Comparison of ENCODE assay signal across 17 mouse cellular contexts in genomic region chr6:54278613-54279012, GRCm38 (mm10). TPM values are rescaled to one million over a fixed set of nuclear protein-coding genes. Genes with fewer than 3 reads are reported as not detected.
DNase-seq lines count a peak whose midpoint lies in the region; ATAC-seq and TF ChIP-seq lines count a peak whose summit lies in the region.
"Had no signal": no experiment of that assay in that cellular context is flagged by ENCODE, and none has a peak within 500 bp of the region (broad histone marks: within the 10 kb centered on the region; RNA-seq: fewer than 3 reads in every experiment).

No protein-coding gene starts in this region.

- H3K4me3 ChIP-seq in heart, embryonic 11.5 days (ENCODE audit: low read depth, low read length) = no peak overlapping the region
- no peak overlapping the region for H3K4me3 ChIP-seq in kidney, postnatal 0 days (replicated peaks; ENCODE audit: low read depth, low read length)
- H3K4me3 ChIP-seq: hindbrain, embryonic 13.5 days; limb, embryonic 12.5 days; neural tube, embryonic 13.5 days had no signal

- no peak for TF ChIP-seq CTCF in Patski (IDR thresholded peaks at IDR 0.05)
- no peak for TF ChIP-seq CTCF in kidney, postnatal 0 days (IDR thresholded peaks at IDR 0.05; ENCODE audit: low read depth)

- H3K36me3 ChIP-seq in heart, embryonic 11.5 days (ENCODE audit: control insufficient read depth, insufficient read depth, low read length) = no peaks in the 10 kb centered on the region
- H3K36me3 ChIP-seq in kidney, postnatal 0 days (ENCODE audit: insufficient read depth, low read length) = no peaks in the 10 kb centered on the region
- H3K36me3 ChIP-seq: hindbrain, embryonic 13.5 days; limb, embryonic 12.5 days; neural tube, embryonic 13.5 days had no signal

- H3K27me3 ChIP-seq in Patski = no peaks in the 10 kb centered on the region
- H3K27me3 ChIP-seq in heart, embryonic 11.5 days (ENCODE audit: control insufficient read depth, insufficient read depth, low read length) = no peaks in the 10 kb centered on the region
- no peaks in the 10 kb centered on the region for H3K27me3 ChIP-seq in kidney, postnatal 0 days (ENCODE audit: insufficient read depth, low read length)
- H3K27me3 ChIP-seq: CH12.LX; hindbrain, embryonic 13.5 days; neural tube, embryonic 13.5 days had no signal

- POLR2A ChIA-PET in Patski (lab: Charles Lee) = no interaction called here

- H3K9ac ChIP-seq in heart, embryonic 11.5 days (ENCODE audit: low read depth, low read length) = no peak overlapping the region
- H3K9ac ChIP-seq in kidney, postnatal 0 days (ENCODE audit: low read depth, low read length) = no peak overlapping the region
- H3K9ac ChIP-seq: hindbrain, embryonic 13.5 days; limb, embryonic 12.5 days; neural tube, embryonic 13.5 days had no signal

- H3K9me3 ChIP-seq in heart, embryonic 11.5 days (replicated peaks; ENCODE audit: control insufficient read depth, low read length) = no peaks in the 10 kb centered on the region
- no peaks in the 10 kb centered on the region for H3K9me3 ChIP-seq in kidney, postnatal 0 days (replicated peaks; ENCODE audit: low read length)
- H3K9me3 ChIP-seq: hindbrain, embryonic 13.5 days; limb, embryonic 12.5 days; neural tube, embryonic 13.5 days had no signal

- no peak for ATAC-seq in Patski
- no peak for ATAC-seq in heart, embryonic 11.5 days (replicated peaks; ENCODE audit: insufficient number of reproducible peaks, low FRiP score, low TSS enrichment)
- ATAC-seq in kidney, postnatal 0 days (replicated peaks; ENCODE audit: low FRiP score, low read depth) = no peak
- ATAC-seq: forebrain, embryonic 16.5 days; midbrain, embryonic 16.5 days had no signal

- in situ Hi-C loops in Patski (cut with MboI; ENCODE audit: low pct_unique_long_range_greater_than_20kb) = no loop called here

- H3K4me2 ChIP-seq in heart, embryonic 11.5 days = no peak overlapping the region
- no peak overlapping the region for H3K4me2 ChIP-seq in kidney, postnatal 0 days (ENCODE audit: low read length)
- H3K4me2 ChIP-seq: hindbrain, embryonic 13.5 days; limb, embryonic 12.5 days; neural tube, embryonic 13.5 days had no signal

- CTCF ChIA-PET in Patski (lab: Charles Lee) = interaction anchor here (1.2 to 1.3 kb wide), 2 partner anchors 10 to 18 kb away, joined by 3 to 4 read pairs; no protein-coding TSS in a partner anchor

- H3K27ac ChIP-seq in heart, embryonic 11.5 days (ENCODE audit: low read depth, low read length) = peak overlapping the region; percentile 24; the same call in 1 of the 2 replicates
- no peak overlapping the region for H3K27ac ChIP-seq in kidney, postnatal 0 days
- H3K27ac ChIP-seq: hindbrain, embryonic 13.5 days; limb, embryonic 12.5 days; neural tube, embryonic 13.5 days had no signal

- H3K4me1 ChIP-seq in heart, embryonic 11.5 days (ENCODE audit: control insufficient read depth, insufficient read depth, low read length) = peaks cover 11% of the 10 kb centered on the region
- peaks cover 22% of the 10 kb centered on the region for H3K4me1 ChIP-seq in kidney, postnatal 0 days (replicated peaks; ENCODE audit: insufficient read depth, low read length)

- DNase-seq in kidney, adult 11 months = peak; percentile 12
- DNase-seq in kidney, postnatal 25 days = no peak
- peak; percentile 31 for DNase-seq in Patski (ENCODE audit: low read depth, low spot score)
- peak; percentile 39 for DNase-seq in kidney, postnatal 0 days (ENCODE audit: low spot score)
- DNase-seq in lung, postnatal 4 days = no peak
- no peak for DNase-seq in adrenal gland, postnatal 25 days
- DNase-seq: cerebellum, adult 11 months; gastrocnemius, postnatal 10 days; lung, postnatal 36 days had no signal

- 59% methylated on average over 2 of the region's 2 CpGs for WGBS in heart, embryonic 11.5 days (ENCODE audit: insufficient replicate concordance)
- 43% methylated on average over 2 of the region's 2 CpGs for WGBS in kidney, postnatal 0 days

RNA-seq across cellular contexts. Expression of gene Prr15, which starts 47.0 kb away (rescaled TPM):
- polyA plus RNA-seq in Patski (2021) = 0.21 TPM
- 9.3 and 9.8 TPM in 2 replicates for polyA plus RNA-seq in heart, embryonic 11.5 days (2014; fragmentation: Nextera tagmentation; extraction: Ambion mirVana)
- polyA plus RNA-seq in kidney, postnatal 0 days (2015; fragmentation: Nextera tagmentation; extraction: Ambion mirVana) = 12.1 and 12.3 TPM in 2 replicates
- 2.9 and 3.2 TPM in 2 replicates for total RNA-seq in adrenal gland, postnatal 25 days (2021)
- total RNA-seq: CH12.LX; common myeloid progenitor, adult 5-6 weeks had no signal

Comparison
In these comparisons a context has a peak if more than half of its experiments do, and no peak if none do; other contexts are left out.
1. DNase-seq: peak in kidney, adult 11 months (single experiment), Patski (single experiment) and kidney, postnatal 0 days (single experiment); none in kidney, postnatal 25 days (0 of 2), lung, postnatal 4 days (0 of 2) and adrenal gland, postnatal 25 days (single experiment).